Mouse (Mus musculus): ENCODE measurements around the gene Nhlrc3. TPM values are rescaled to one million over a fixed set of nuclear protein-coding genes. Genes with fewer than 3 reads are reported as not detected.

Nhlrc3 gene
- total RNA-seq, 1 experiment: 12.6 TPM

DNA sequence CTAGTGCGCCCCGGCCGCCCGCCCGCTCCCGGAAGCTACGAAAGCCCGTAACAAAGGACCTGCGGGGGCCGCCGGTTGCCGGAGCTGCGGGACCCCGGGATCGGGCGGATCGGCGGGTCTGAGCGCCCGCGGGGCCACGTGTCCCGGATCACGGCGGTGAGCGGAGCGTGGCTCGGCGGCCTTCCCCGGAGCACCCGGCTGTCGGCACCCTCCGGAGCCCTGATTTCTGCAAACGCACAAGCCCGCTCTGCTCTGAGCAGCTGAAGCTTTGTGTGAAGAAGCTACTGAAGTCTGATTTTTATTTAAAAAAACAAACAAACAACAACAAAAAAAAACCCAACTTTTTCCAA lies 608 bp upstream of the Nhlrc3 start:
- Histone ChIP-seq H3K36me3 (ENCODE audit: control insufficient read depth, insufficient read depth, low read length, poor library complexity, severe bottlenecking) (peaks cover 3% of the 10 kb centered on the region; the same call in 1 of the 2 replicates), H3K9me3 (ENCODE audit: control insufficient read depth, insufficient read depth, low read depth, low read length) (no peaks in the 10 kb centered on the region), H3K9ac (ENCODE audit: insufficient read depth, low read depth, low read length, poor library complexity, severe bottlenecking) (peak overlapping the region; percentile 91), H3K27ac (ENCODE audit: insufficient read depth, low read depth, low read length, poor library complexity, severe bottlenecking) (no peak overlapping the region; the same call in 1 of the 2 replicates), H3K4me1 (ENCODE audit: control insufficient read depth in 2 of 2, insufficient read depth in 2 of 2, low read length in 2 of 2, poor library complexity in 1 of 2) (peaks cover 3 to 7% of the 10 kb centered on the region in 2 experiments; a peak in 2 of 4 replicates), H3K4me3 (ENCODE audit: insufficient read depth in 1 of 2, low read depth in 1 of 2, low read length in 2 of 2, poor library complexity in 1 of 2, severe bottlenecking in 1 of 2) (peak overlapping the region; percentile 86 to 90)
- in situ Hi-C loops (cut with MboI; ENCODE audit: low sequenced_read_pairs in 2 of 2, unreplicated experiment in 2 of 2): loop anchor here (25.0 kb wide), 2 partner anchors 426 to 1201 kb away; partner anchors contain the start of genes Foxo1 (in 2 of the 2) and Lhfp (in 1 of the 2)
- TF ChIP-seq MAFK (IDR thresholded peaks at IDR 0.05; ENCODE audit: insufficient read depth, low read depth, low read length) (no peak), CHD2 (IDR thresholded peaks at IDR 0.05; ENCODE audit: low read depth, low read length) (no peak)
- no peak for DNase-seq (ENCODE audit: low read depth, low spot score)

DNA sequence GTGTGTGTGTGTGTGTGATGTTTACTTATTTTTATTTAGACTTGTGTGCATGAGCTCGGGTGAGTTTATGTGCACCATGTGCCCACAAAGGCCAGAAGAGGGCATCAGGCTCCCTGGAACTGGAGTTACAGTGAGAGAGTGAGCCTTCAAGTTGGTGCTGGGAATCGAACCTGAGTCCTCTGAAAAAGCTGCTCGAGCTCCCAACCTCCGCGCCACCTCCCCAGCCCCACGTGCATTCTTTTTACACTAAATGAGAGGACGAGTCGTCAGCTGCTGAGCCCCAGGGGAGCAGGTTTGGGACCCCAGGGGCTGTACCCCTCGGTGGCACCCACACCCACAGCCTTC lies 459 bp downstream of the Nhlrc3 start:
- H3K9ac ChIP-seq (ENCODE audit: insufficient read depth, low read depth, low read length, poor library complexity, severe bottlenecking): peak overlapping the region; percentile 91
- no peaks in the 10 kb centered on the region for H3K9me3 ChIP-seq (ENCODE audit: control insufficient read depth, insufficient read depth, low read depth, low read length)
- H3K27ac ChIP-seq (ENCODE audit: insufficient read depth, low read depth, low read length, poor library complexity, severe bottlenecking): peak overlapping the region; percentile 82
- in situ Hi-C loops (cut with MboI; ENCODE audit: low sequenced_read_pairs in 2 of 2, unreplicated experiment in 2 of 2): loop anchor here (25.0 kb wide), 2 partner anchors 425 to 1200 kb away; partner anchors contain the start of genes Foxo1 (in 2 of the 2) and Lhfp (in 1 of the 2)
- H3K4me1 ChIP-seq (ENCODE audit: control insufficient read depth in 2 of 2, insufficient read depth in 2 of 2, low read length in 2 of 2, poor library complexity in 1 of 2): peaks cover 3 to 5% of the 10 kb centered on the region in 2 experiments; a peak in 2 of 4 replicates
- TF ChIP-seq HCFC1 (IDR thresholded peaks at IDR 0.05; ENCODE audit: borderline replicate concordance, insufficient read depth, low read length): no peak
- peak; percentile 54 for DNase-seq (ENCODE audit: low read depth, low spot score)
- H3K36me3 ChIP-seq (ENCODE audit: control insufficient read depth, insufficient read depth, low read length, poor library complexity, severe bottlenecking): peaks cover 2% of the 10 kb centered on the region; the same call in 1 of the 2 replicates
- peak overlapping the region; percentile 86 to 90 for H3K4me3 ChIP-seq (ENCODE audit: insufficient read depth in 1 of 2, low read depth in 1 of 2, low read length in 2 of 2, poor library complexity in 1 of 2, severe bottlenecking in 1 of 2)

DNA sequence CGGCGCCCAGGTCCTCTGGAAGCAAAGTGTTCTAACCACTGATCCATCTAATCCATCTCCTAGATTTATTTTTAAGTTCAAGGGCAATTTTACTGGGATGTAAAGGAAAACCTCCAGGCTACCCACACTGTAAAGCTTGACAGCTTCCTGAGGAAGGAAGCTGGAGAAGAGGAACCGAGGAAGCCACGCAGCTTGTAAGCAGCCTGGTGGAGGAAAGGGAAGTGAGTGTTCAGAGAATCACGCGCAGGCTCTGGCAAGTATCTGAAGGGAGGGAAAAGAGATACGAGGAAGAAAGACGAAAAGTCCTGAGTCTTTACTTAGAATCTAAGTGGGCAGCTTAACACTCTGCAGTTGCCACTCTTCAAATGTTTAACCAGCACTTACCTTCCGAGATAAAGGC lies 3.0 kb downstream of the Nhlrc3 start:
- in situ Hi-C loops (cut with MboI; ENCODE audit: low sequenced_read_pairs in 2 of 2, unreplicated experiment in 2 of 2): loop anchor here (25.0 kb wide), 2 partner anchors 423 to 1198 kb away; partner anchors contain the start of genes Foxo1 (in 2 of the 2) and Lhfp (in 1 of the 2)
- H3K36me3 ChIP-seq (ENCODE audit: control insufficient read depth, insufficient read depth, low read length, poor library complexity, severe bottlenecking): peaks cover 17% of the 10 kb centered on the region
- H3K4me3 ChIP-seq (ENCODE audit: insufficient read depth in 1 of 2, low read depth in 1 of 2, low read length in 2 of 2, poor library complexity in 1 of 2, severe bottlenecking in 1 of 2): no peak overlapping the region
- H3K9ac ChIP-seq (ENCODE audit: insufficient read depth, low read depth, low read length, poor library complexity, severe bottlenecking): no peak overlapping the region
- H3K27ac ChIP-seq (ENCODE audit: insufficient read depth, low read depth, low read length, poor library complexity, severe bottlenecking): no peak overlapping the region
- DNase-seq (ENCODE audit: low read depth, low spot score): no peak
- H3K4me1 ChIP-seq (ENCODE audit: control insufficient read depth in 2 of 2, insufficient read depth in 2 of 2, low read length in 2 of 2, poor library complexity in 1 of 2): peaks cover under 1 to 24% of the 10 kb centered on the region in 2 experiments; a peak in 2 of 4 replicates
- H3K9me3 ChIP-seq (ENCODE audit: control insufficient read depth, insufficient read depth, low read depth, low read length): no peaks in the 10 kb centered on the region
- TF ChIP-seq HCFC1 (IDR thresholded peaks at IDR 0.05; ENCODE audit: borderline replicate concordance, insufficient read depth, low read length) (no peak), ZC3H11A (IDR thresholded peaks at IDR 0.05; ENCODE audit: borderline replicate concordance, low read depth, low read length) (no peak), MAFK (IDR thresholded peaks at IDR 0.05; ENCODE audit: insufficient read depth, low read depth, low read length) (no peak), CHD2 (IDR thresholded peaks at IDR 0.05; ENCODE audit: low read depth, low read length) (no peak), ZNF384 (IDR thresholded peaks at IDR 0.05; ENCODE audit: low read depth, low read length) (no peak)

DNA sequence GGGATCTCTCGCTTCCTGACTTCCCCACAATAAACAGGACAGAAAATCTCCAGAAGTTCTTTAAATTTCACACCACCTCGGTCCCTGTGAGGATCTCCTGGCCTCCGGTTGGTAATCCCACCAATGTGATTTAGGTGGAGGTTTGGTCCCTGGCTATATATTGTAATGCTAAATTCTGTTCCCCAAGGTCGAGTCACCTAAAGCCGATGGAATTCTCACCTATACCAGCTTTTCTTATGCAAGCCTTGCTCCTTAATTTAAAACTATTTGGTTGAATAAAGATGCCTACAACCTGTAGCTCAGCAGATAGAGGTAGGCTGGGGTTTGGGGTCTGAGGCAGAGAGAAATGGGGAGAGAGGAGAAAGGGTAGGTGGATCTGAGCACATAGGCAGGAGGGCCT lies 5.4 kb downstream of the Nhlrc3 start:
- Histone ChIP-seq H3K4me1 (ENCODE audit: control insufficient read depth in 2 of 2, insufficient read depth in 2 of 2, low read length in 2 of 2, poor library complexity in 1 of 2) (peaks cover 0 to 31% of the 10 kb centered on the region in 2 experiments; a peak in 2 of 4 replicates), H3K36me3 (ENCODE audit: control insufficient read depth, insufficient read depth, low read length, poor library complexity, severe bottlenecking) (peaks cover 22% of the 10 kb centered on the region), H3K4me3 (ENCODE audit: insufficient read depth in 1 of 2, low read depth in 1 of 2, low read length in 2 of 2, poor library complexity in 1 of 2, severe bottlenecking in 1 of 2) (no peak overlapping the region), H3K9ac (ENCODE audit: insufficient read depth, low read depth, low read length, poor library complexity, severe bottlenecking) (no peak overlapping the region), H3K27ac (ENCODE audit: insufficient read depth, low read depth, low read length, poor library complexity, severe bottlenecking) (peak overlapping the region; percentile 63), H3K9me3 (ENCODE audit: control insufficient read depth, insufficient read depth, low read depth, low read length) (no peaks in the 10 kb centered on the region)
- in situ Hi-C loops (cut with MboI; ENCODE audit: low sequenced_read_pairs in 2 of 2, unreplicated experiment in 2 of 2): loop anchor here (25.0 kb wide), 2 partner anchors 420 to 1195 kb away; partner anchors contain the start of genes Foxo1 (in 2 of the 2) and Lhfp (in 1 of the 2)
- TF ChIP-seq ZC3H11A (IDR thresholded peaks at IDR 0.05; ENCODE audit: borderline replicate concordance, low read depth, low read length) (no peak), ZNF384 (IDR thresholded peaks at IDR 0.05; ENCODE audit: low read depth, low read length) (no peak), CHD2 (IDR thresholded peaks at IDR 0.05; ENCODE audit: low read depth, low read length) (no peak), MAFK (IDR thresholded peaks at IDR 0.05; ENCODE audit: insufficient read depth, low read depth, low read length) (no peak), HCFC1 (IDR thresholded peaks at IDR 0.05; ENCODE audit: borderline replicate concordance, insufficient read depth, low read length) (no peak)
- no peak for DNase-seq (ENCODE audit: low read depth, low spot score)

DNA sequence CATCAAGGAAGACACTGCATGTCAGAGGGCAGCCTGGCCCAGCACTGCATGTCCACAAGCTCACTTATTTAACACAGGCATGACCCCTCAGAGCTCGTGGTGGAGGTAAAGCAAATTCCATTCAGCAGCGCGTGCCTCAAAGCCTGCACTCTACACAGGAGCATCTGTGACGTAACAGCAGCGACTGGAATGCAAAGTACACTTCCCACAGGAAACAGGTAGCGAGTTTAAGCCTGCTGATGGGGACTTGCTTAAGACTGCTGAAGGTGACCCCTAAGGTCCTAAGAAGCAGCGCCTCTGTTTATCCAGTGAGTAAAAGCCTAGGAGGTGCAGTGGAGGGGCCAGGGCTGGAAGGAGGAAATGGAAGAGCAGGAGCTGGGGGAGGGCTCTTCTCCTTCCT lies 8.1 kb downstream of the Nhlrc3 start:
- no peak for DNase-seq (ENCODE audit: low read depth, low spot score)
- H3K9ac ChIP-seq (ENCODE audit: insufficient read depth, low read depth, low read length, poor library complexity, severe bottlenecking): peak overlapping the region; percentile 20; the same call in 1 of the 2 replicates
- H3K36me3 ChIP-seq (ENCODE audit: control insufficient read depth, insufficient read depth, low read length, poor library complexity, severe bottlenecking): peaks cover 36% of the 10 kb centered on the region
- no peaks in the 10 kb centered on the region for H3K9me3 ChIP-seq (ENCODE audit: control insufficient read depth, insufficient read depth, low read depth, low read length)
- no peak overlapping the region for H3K27ac ChIP-seq (ENCODE audit: insufficient read depth, low read depth, low read length, poor library complexity, severe bottlenecking)
- TF ChIP-seq HCFC1 (IDR thresholded peaks at IDR 0.05; ENCODE audit: borderline replicate concordance, insufficient read depth, low read length) (no peak), MAFK (IDR thresholded peaks at IDR 0.05; ENCODE audit: insufficient read depth, low read depth, low read length) (no peak), CHD2 (IDR thresholded peaks at IDR 0.05; ENCODE audit: low read depth, low read length) (no peak), ZC3H11A (IDR thresholded peaks at IDR 0.05; ENCODE audit: borderline replicate concordance, low read depth, low read length) (no peak), ZNF384 (IDR thresholded peaks at IDR 0.05; ENCODE audit: low read depth, low read length) (no peak)
- in situ Hi-C loops (cut with MboI; ENCODE audit: low sequenced_read_pairs in 2 of 2, unreplicated experiment in 2 of 2): loop anchor here (25.0 kb wide), 2 partner anchors 418 to 1193 kb away; partner anchors contain the start of genes Foxo1 (in 2 of the 2) and Lhfp (in 1 of the 2)
- no peak overlapping the region for H3K4me3 ChIP-seq (ENCODE audit: insufficient read depth in 1 of 2, low read depth in 1 of 2, low read length in 2 of 2, poor library complexity in 1 of 2, severe bottlenecking in 1 of 2)
- peaks cover 0 to 41% of the 10 kb centered on the region in 2 experiments; a peak in 2 of 4 replicates for H3K4me1 ChIP-seq (ENCODE audit: control insufficient read depth in 2 of 2, insufficient read depth in 2 of 2, low read length in 2 of 2, poor library complexity in 1 of 2)

All from ES-E14 (cell line).